Mouse (Mus musculus) midbrain, embryonic 16.5 days (tissue): ENCODE data around the gene Ap1b1. TPM values are rescaled to one million over a fixed set of nuclear protein-coding genes. Genes with fewer than 3 reads are reported as not detected.
A peak's percentile ranks its signal among the peaks of the same experiment; 100 is the strongest.

Source experiments
- ATAC-seq: fragments of 200-750 bp; cut with Nextera tagmentation; 2 replicates; pipeline ENCODE4 v1.8.0; 2017; ENCODE audit warnings: moderate TSS enrichment
- H3K27ac ChIP-seq: fragments of 300-500 bp; sonication (generic); 2 replicates; pipeline ENCODE4 v1.5.1; 2014; ENCODE audit warnings: mild to moderate bottlenecking, low read length, mixed read lengths
- H3K27me3 ChIP-seq: fragments of 300-500 bp; sonication (generic); 2 replicates; pipeline ENCODE4 v1.6.1; 2014; ENCODE audit warnings: low read depth, low read length, mixed read lengths; ENCODE audit not compliant: control insufficient read depth, insufficient read depth
- H3K36me3 ChIP-seq: fragments of 300-500 bp; sonication (generic); 2 replicates; pipeline ENCODE4 v1.6.1; 2014; ENCODE audit warnings: mild to moderate bottlenecking, low read length, moderate library complexity, mixed read lengths; ENCODE audit not compliant: control insufficient read depth, insufficient read depth
- H3K4me1 ChIP-seq: fragments of 300-500 bp; sonication (generic); 2 replicates; pipeline ENCODE4 v1.6.1; 2014; ENCODE audit warnings: mild to moderate bottlenecking, low read length, mixed read lengths; ENCODE audit not compliant: control insufficient read depth, insufficient read depth
- H3K4me2 ChIP-seq: fragments of 300-500 bp; sonication (generic); 2 replicates; pipeline ENCODE4 v1.6.1; 2014; ENCODE audit warnings: mild to moderate bottlenecking, low read length, mixed read lengths
- H3K4me3 ChIP-seq: fragments of 300-500 bp; sonication (generic); 2 replicates; pipeline ENCODE4 v1.5.1; 2014; ENCODE audit warnings: low read depth, mild to moderate bottlenecking, low read length, moderate library complexity, mixed read lengths
- H3K9ac ChIP-seq: fragments of 300-500 bp; sonication (generic); 2 replicates; pipeline ENCODE4 v1.6.1; 2014; ENCODE audit warnings: low read depth, low read length, mixed read lengths
- H3K9me3 ChIP-seq: fragments of 300-500 bp; sonication (generic); replicated peaks from 2 replicates; pipeline ENCODE4 v1.6.1; 2014; ENCODE audit warnings: mild to moderate bottlenecking, low read length, mixed read lengths; ENCODE audit not compliant: control insufficient read depth, poor library complexity, severe bottlenecking
- WGBS: fragments of 180-500 bp; shearing (Covaris S2); extraction: QIAGEN DNeasy Blood & Tissue Kit; methylation state at CpG from one replicate; pipeline ENCODE4 v1.1.7; 2014; 5-methylcytosine and 5-hydroxymethylcytosine counted together
- polyA plus RNA-seq: library from polyadenylated mRNA; unstranded; fragments of >200 nt; fragmentation: Nextera tagmentation; extraction: Ambion mirVana; gene quantifications from 2 replicates; pipeline ENCODE4 v1.2.1, GENCODE M21; 2015

Gene Ap1b1
- polyA plus RNA-seq, 1 experiment from 2014 or later, result 108 TPM

DNA sequence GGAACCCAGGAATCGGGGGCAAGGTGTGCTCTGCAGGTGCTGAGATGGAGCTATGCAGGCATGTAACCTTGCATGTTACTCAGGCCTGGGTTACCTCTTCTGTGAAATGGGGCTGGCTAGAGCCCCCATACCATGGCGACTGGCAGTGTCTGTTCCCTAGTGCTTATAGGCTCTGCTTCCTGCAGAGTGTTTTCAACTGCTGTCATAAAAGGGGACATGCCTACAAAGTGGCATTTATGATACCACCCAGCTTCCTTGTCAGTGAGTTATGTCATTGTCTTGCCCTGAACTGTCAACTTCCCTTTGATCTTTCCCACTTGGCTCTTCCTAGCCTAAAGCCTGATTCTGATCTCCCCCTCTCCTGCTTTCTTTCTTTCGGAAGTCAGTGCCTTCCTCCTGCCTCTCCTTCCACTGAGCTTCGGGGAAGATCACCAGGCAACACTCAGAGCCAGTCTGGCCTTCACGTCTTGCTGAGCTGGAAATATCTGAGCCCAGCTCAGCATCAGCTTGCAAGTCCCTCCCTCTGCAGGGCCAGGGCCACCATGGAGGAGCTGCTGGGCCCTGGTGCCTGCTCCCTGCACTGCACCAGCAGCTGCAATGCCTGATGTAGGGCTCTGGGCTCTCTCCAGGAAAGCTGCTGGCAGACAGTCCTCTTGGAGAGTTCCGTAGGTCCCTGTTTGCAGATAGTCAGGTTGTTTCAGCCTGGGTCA lies 23.4 kb upstream of the Ap1b1 start:
- Histone ChIP-seq H3K4me1 (peaks cover 4% of the 10 kb centered on the region), H3K27me3 (no peaks in the 10 kb centered on the region), H3K4me3 (no peak overlapping the region), H3K9me3 (no peaks in the 10 kb centered on the region), H3K9ac (no peak overlapping the region), H3K4me2 (no peak overlapping the region), H3K27ac (no peak overlapping the region), H3K36me3 (no peaks in the 10 kb centered on the region)
- ATAC-seq, result no peak
- WGBS, result 54% methylated on average over 6 of the region's 6 CpGs

DNA sequence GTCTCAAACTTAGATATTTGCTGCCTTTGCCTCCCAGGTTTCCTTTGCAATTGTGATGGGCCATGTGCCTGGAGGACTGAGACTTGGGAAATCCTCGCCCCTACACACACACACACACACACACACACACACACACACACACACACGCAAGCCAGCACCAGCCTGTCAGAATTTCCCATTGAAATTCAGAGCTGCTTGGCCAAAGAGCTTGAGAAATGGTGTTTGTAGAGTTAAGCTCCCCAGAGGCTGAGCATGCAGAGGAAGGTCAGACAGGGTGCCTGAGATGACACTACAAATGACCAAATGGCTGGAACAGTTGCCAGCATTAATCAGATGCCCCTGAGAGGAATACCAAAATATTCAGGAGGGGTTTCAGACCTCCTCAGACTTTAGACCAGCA lies 20.3 kb upstream of the Ap1b1 start:
- Histone ChIP-seq H3K27me3 (no peaks in the 10 kb centered on the region), H3K9ac (no peak overlapping the region), H3K27ac (no peak overlapping the region), H3K4me2 (no peak overlapping the region), H3K4me1 (peaks cover 4% of the 10 kb centered on the region), H3K4me3 (no peak overlapping the region), H3K9me3 (no peaks in the 10 kb centered on the region), H3K36me3 (no peaks in the 10 kb centered on the region)
- 45% methylated on average over 2 of the region's 2 CpGs for WGBS
- no peak for ATAC-seq

DNA sequence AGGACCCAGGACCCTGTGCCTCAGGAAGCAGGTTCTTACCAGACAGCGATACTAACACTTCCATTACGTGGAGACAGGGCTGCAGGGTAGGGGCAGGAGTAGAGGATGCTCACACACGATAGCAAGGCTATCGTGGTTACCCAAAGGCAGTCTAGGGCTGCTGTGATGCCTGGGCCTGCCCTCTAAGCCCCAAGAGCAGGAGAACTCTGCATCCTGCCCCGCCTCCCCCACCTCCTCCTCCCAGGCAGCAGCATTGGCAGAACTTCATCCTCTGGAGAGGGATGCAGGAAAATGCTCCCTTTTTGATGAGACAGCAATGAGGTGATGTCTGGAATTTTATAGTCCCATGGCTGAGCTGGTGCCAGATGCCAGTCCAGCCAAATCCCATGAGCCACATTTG lies 19.7 kb upstream of the Ap1b1 start:
- Histone ChIP-seq H3K4me1 (peaks cover 4% of the 10 kb centered on the region), H3K27ac (no peak overlapping the region), H3K9me3 (no peaks in the 10 kb centered on the region), H3K4me2 (no peak overlapping the region), H3K9ac (no peak overlapping the region), H3K4me3 (no peak overlapping the region), H3K36me3 (no peaks in the 10 kb centered on the region), H3K27me3 (no peaks in the 10 kb centered on the region)
- WGBS, result 67% methylated on average over 5 of the region's 5 CpGs
- no peak for ATAC-seq

DNA sequence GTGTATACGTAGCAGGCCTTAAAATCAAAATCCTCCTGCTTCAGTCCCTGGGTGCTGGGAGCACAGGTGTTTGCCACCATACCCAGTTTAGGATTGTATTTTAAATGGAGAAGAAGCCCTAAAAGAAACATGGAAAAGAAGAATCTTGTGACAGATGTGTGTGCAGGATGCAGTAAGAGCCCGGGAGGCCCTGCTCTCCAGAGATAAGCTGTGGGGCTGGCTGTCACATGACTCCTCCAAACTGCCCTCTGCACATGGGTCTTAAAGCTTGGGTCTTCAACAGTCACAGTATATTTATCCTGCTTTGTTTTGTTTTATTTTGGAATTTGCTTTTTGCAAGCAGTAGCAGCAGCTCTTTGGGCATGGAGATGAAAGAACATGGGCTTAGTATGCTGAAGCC lies 19.1 kb upstream of the Ap1b1 start:
- Histone ChIP-seq H3K4me3 (no peak overlapping the region), H3K9me3 (no peaks in the 10 kb centered on the region), H3K27ac (no peak overlapping the region), H3K36me3 (no peaks in the 10 kb centered on the region), H3K4me2 (no peak overlapping the region), H3K9ac (0 out of 2 replicates have a peak overlapping the region, but pooled peaks have one; percentile 31), H3K27me3 (no peaks in the 10 kb centered on the region), H3K4me1 (peaks cover 4% of the 10 kb centered on the region)
- 40% methylated on average over 2 of the region's 2 CpGs for WGBS
- no peak for ATAC-seq

GRCm38 (mm10) chr11:4968376-4968775 lies 18.2 kb upstream of the Ap1b1 start:
- WGBS, result 84% methylated on average over 10 of the region's 10 CpGs
- H3K27ac ChIP-seq, result no peak overlapping the region
- ATAC-seq, result no peak
- no peaks in the 10 kb centered on the region for H3K27me3 ChIP-seq
- H3K9ac ChIP-seq, result no peak overlapping the region
- peaks cover 4% of the 10 kb centered on the region for H3K4me1 ChIP-seq
- no peaks in the 10 kb centered on the region for H3K9me3 ChIP-seq
- H3K36me3 ChIP-seq, result no peaks in the 10 kb centered on the region
- no peak overlapping the region for H3K4me2 ChIP-seq
- H3K4me3 ChIP-seq, result no peak overlapping the region

GRCm38 (mm10) chr11:4972967-4973870 lies 13.4 kb upstream of the Ap1b1 start:
- ATAC-seq, result no peak
- WGBS, result 57% methylated on average over 13 of the region's 13 CpGs
- no peaks in the 10 kb centered on the region for H3K36me3 ChIP-seq
- no peak overlapping the region for H3K4me3 ChIP-seq
- H3K27ac ChIP-seq, result no peak overlapping the region
- no peak overlapping the region for H3K9ac ChIP-seq
- H3K9me3 ChIP-seq, result no peaks in the 10 kb centered on the region
- no peaks in the 10 kb centered on the region for H3K27me3 ChIP-seq
- H3K4me2 ChIP-seq, result no peak overlapping the region
- no peaks in the 10 kb centered on the region for H3K4me1 ChIP-seq

DNA sequence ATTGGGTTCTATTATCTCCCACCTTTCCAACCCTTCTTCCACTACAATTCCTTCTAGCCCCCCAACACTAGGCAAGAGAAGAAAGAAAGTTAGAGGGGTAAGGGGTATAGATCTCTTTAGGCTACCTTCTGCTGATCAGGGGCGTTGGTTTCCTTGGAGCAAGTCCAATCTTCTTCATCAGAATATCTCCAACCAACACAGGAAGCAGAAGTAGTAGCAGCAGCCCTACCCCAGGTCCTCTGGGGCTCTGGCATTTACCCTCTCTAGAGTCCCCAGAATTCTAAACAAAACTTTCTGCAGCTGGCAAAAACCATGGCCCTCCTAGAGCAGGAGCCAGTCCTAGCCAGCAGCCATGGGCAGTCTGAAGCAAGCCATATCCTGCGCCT lies 12.8 kb upstream of the Ap1b1 start:
- no peaks in the 10 kb centered on the region for H3K4me1 ChIP-seq
- H3K36me3 ChIP-seq, result no peaks in the 10 kb centered on the region
- H3K27me3 ChIP-seq, result no peaks in the 10 kb centered on the region
- WGBS, result 94% methylated on average over 2 of the region's 2 CpGs
- H3K9me3 ChIP-seq, result no peaks in the 10 kb centered on the region
- no peak overlapping the region for H3K4me3 ChIP-seq
- no peak overlapping the region for H3K27ac ChIP-seq
- no peak overlapping the region for H3K4me2 ChIP-seq
- no peak overlapping the region for H3K9ac ChIP-seq
- no peak for ATAC-seq

- ATAC-seq, result no peak
- 83% methylated on average over 11 of the region's 11 CpGs for WGBS
- Histone ChIP-seq H3K4me3 (no peak overlapping the region), H3K9ac (no peak overlapping the region), H3K27ac (no peak overlapping the region), H3K27me3 (no peaks in the 10 kb centered on the region), H3K4me1 (no peaks in the 10 kb centered on the region), H3K4me2 (no peak overlapping the region), H3K36me3 (no peaks in the 10 kb centered on the region), H3K9me3 (no peaks in the 10 kb centered on the region)
These were observed 12.1 kb upstream of the Ap1b1 start for GRCm38 (mm10) chr11:4974376-4975122.
